Mouse (Mus musculus): ENCODE results near the gene B9d1. TPM values are rescaled to one million over a fixed set of nuclear protein-coding genes. Genes with fewer than 3 reads are reported as not detected.
A peak's percentile ranks its signal among the peaks of the same experiment; 100 is the strongest.

B9d1 gene
- polyA plus RNA-seq, 1 experiment from 2014 or later = 13.3 TPM

- Histone ChIP-seq H3K4me2 (peak overlapping the region; percentile 49), H3K27me3 (ENCODE audit: control insufficient read depth, insufficient read depth, low read length) (no peaks in the 10 kb centered on the region), H3K9me3 (replicated peaks; ENCODE audit: control insufficient read depth, low read length) (no peaks in the 10 kb centered on the region), H3K9ac (ENCODE audit: low read depth, low read length) (no peak overlapping the region), H3K4me1 (ENCODE audit: control insufficient read depth, insufficient read depth, low read length) (peaks cover 20% of the 10 kb centered on the region), H3K4me3 (ENCODE audit: low read depth, low read length) (peak overlapping the region; percentile 33; the same call in 1 of the 2 replicates), H3K27ac (ENCODE audit: low read depth, low read length) (no peak overlapping the region), H3K36me3 (ENCODE audit: control insufficient read depth, insufficient read depth, low read length) (peaks cover 28% of the 10 kb centered on the region)
- WGBS (ENCODE audit: insufficient replicate concordance) = 88% methylated on average over 14 of the region's 14 CpGs
- ATAC-seq (replicated peaks; ENCODE audit: insufficient number of reproducible peaks, low FRiP score, low TSS enrichment) = no peak
Measured at GRCm38 (mm10) chr11:61486458-61487219, 18.3 kb upstream of the B9d1 start.

GRCm38 (mm10) chr11:61487401-61487800 lies 17.5 kb upstream of the B9d1 start:
- H3K4me3 ChIP-seq (ENCODE audit: low read depth, low read length) = no peak overlapping the region
- WGBS (ENCODE audit: insufficient replicate concordance) = 73% methylated on average over 2 of the region's 2 CpGs
- H3K9ac ChIP-seq (ENCODE audit: low read depth, low read length) = no peak overlapping the region
- H3K9me3 ChIP-seq (replicated peaks; ENCODE audit: control insufficient read depth, low read length) = no peaks in the 10 kb centered on the region
- no peaks in the 10 kb centered on the region for H3K27me3 ChIP-seq (ENCODE audit: control insufficient read depth, insufficient read depth, low read length)
- peaks cover 20% of the 10 kb centered on the region for H3K4me1 ChIP-seq (ENCODE audit: control insufficient read depth, insufficient read depth, low read length)
- peaks cover 33% of the 10 kb centered on the region for H3K36me3 ChIP-seq (ENCODE audit: control insufficient read depth, insufficient read depth, low read length)
- no peak overlapping the region for H3K27ac ChIP-seq (ENCODE audit: low read depth, low read length)
- no peak for ATAC-seq (replicated peaks; ENCODE audit: insufficient number of reproducible peaks, low FRiP score, low TSS enrichment)
- no peak overlapping the region for H3K4me2 ChIP-seq

GRCm38 (mm10) chr11:61487936-61488335 lies 17.0 kb upstream of the B9d1 start:
- no peaks in the 10 kb centered on the region for H3K9me3 ChIP-seq (replicated peaks; ENCODE audit: control insufficient read depth, low read length)
- 86% methylated on average over 7 of the region's 7 CpGs for WGBS (ENCODE audit: insufficient replicate concordance)
- no peak overlapping the region for H3K27ac ChIP-seq (ENCODE audit: low read depth, low read length)
- peaks cover 24% of the 10 kb centered on the region for H3K4me1 ChIP-seq (ENCODE audit: control insufficient read depth, insufficient read depth, low read length)
- H3K9ac ChIP-seq (ENCODE audit: low read depth, low read length) = no peak overlapping the region
- peaks cover 36% of the 10 kb centered on the region for H3K36me3 ChIP-seq (ENCODE audit: control insufficient read depth, insufficient read depth, low read length)
- H3K27me3 ChIP-seq (ENCODE audit: control insufficient read depth, insufficient read depth, low read length) = no peaks in the 10 kb centered on the region
- H3K4me3 ChIP-seq (ENCODE audit: low read depth, low read length) = no peak overlapping the region
- no peak overlapping the region for H3K4me2 ChIP-seq
- no peak for ATAC-seq (replicated peaks; ENCODE audit: insufficient number of reproducible peaks, low FRiP score, low TSS enrichment)

- no peak overlapping the region for H3K4me2 ChIP-seq
- H3K27ac ChIP-seq (ENCODE audit: low read depth, low read length) = no peak overlapping the region
- no peak overlapping the region for H3K4me3 ChIP-seq (ENCODE audit: low read depth, low read length)
- no peaks in the 10 kb centered on the region for H3K9me3 ChIP-seq (replicated peaks; ENCODE audit: control insufficient read depth, low read length)
- WGBS (ENCODE audit: insufficient replicate concordance) = 79% methylated on average over 2 of the region's 2 CpGs
- peaks cover 36% of the 10 kb centered on the region for H3K36me3 ChIP-seq (ENCODE audit: control insufficient read depth, insufficient read depth, low read length)
- H3K4me1 ChIP-seq (ENCODE audit: control insufficient read depth, insufficient read depth, low read length) = peaks cover 28% of the 10 kb centered on the region
- no peak for ATAC-seq (replicated peaks; ENCODE audit: insufficient number of reproducible peaks, low FRiP score, low TSS enrichment)
- H3K9ac ChIP-seq (ENCODE audit: low read depth, low read length) = no peak overlapping the region
- H3K27me3 ChIP-seq (ENCODE audit: control insufficient read depth, insufficient read depth, low read length) = no peaks in the 10 kb centered on the region
Measured at GRCm38 (mm10) chr11:61489085-61489484, 15.9 kb upstream of the B9d1 start.

- Histone ChIP-seq H3K27me3 (ENCODE audit: control insufficient read depth, insufficient read depth, low read length) (no peaks in the 10 kb centered on the region), H3K4me3 (ENCODE audit: low read depth, low read length) (no peak overlapping the region), H3K4me2 (no peak overlapping the region), H3K27ac (ENCODE audit: low read depth, low read length) (no peak overlapping the region), H3K9ac (ENCODE audit: low read depth, low read length) (no peak overlapping the region), H3K4me1 (ENCODE audit: control insufficient read depth, insufficient read depth, low read length) (peaks cover 21% of the 10 kb centered on the region), H3K36me3 (ENCODE audit: control insufficient read depth, insufficient read depth, low read length) (peaks cover 36% of the 10 kb centered on the region), H3K9me3 (replicated peaks; ENCODE audit: control insufficient read depth, low read length) (no peaks in the 10 kb centered on the region)
- 84% methylated on average over 8 of the region's 8 CpGs for WGBS (ENCODE audit: insufficient replicate concordance)
- ATAC-seq (replicated peaks; ENCODE audit: insufficient number of reproducible peaks, low FRiP score, low TSS enrichment) = no peak
Measured at GRCm38 (mm10) chr11:61489874-61490273, 15.1 kb upstream of the B9d1 start.

GRCm38 (mm10) chr11:61490944-61491520 lies 13.9 kb upstream of the B9d1 start:
- H3K27ac ChIP-seq (ENCODE audit: low read depth, low read length) = no peak overlapping the region
- H3K4me2 ChIP-seq = no peak overlapping the region
- H3K27me3 ChIP-seq (ENCODE audit: control insufficient read depth, insufficient read depth, low read length) = no peaks in the 10 kb centered on the region
- H3K9me3 ChIP-seq (replicated peaks; ENCODE audit: control insufficient read depth, low read length) = no peaks in the 10 kb centered on the region
- H3K9ac ChIP-seq (ENCODE audit: low read depth, low read length) = no peak overlapping the region
- 90% methylated on average over 22 of the region's 22 CpGs for WGBS (ENCODE audit: insufficient replicate concordance)
- peaks cover 12% of the 10 kb centered on the region for H3K4me1 ChIP-seq (ENCODE audit: control insufficient read depth, insufficient read depth, low read length)
- no peak overlapping the region for H3K4me3 ChIP-seq (ENCODE audit: low read depth, low read length)
- ATAC-seq (replicated peaks; ENCODE audit: insufficient number of reproducible peaks, low FRiP score, low TSS enrichment) = no peak
- H3K36me3 ChIP-seq (ENCODE audit: control insufficient read depth, insufficient read depth, low read length) = peaks cover 36% of the 10 kb centered on the region

- H3K4me1 ChIP-seq (ENCODE audit: control insufficient read depth, insufficient read depth, low read length) = peaks cover 9% of the 10 kb centered on the region
- no peaks in the 10 kb centered on the region for H3K27me3 ChIP-seq (ENCODE audit: control insufficient read depth, insufficient read depth, low read length)
- H3K9me3 ChIP-seq (replicated peaks; ENCODE audit: control insufficient read depth, low read length) = no peaks in the 10 kb centered on the region
- peak overlapping the region; percentile 94 for H3K4me3 ChIP-seq (ENCODE audit: low read depth, low read length)
- no peak for ATAC-seq (replicated peaks; ENCODE audit: insufficient number of reproducible peaks, low FRiP score, low TSS enrichment)
- peak overlapping the region; percentile 95 for H3K4me2 ChIP-seq
- H3K36me3 ChIP-seq (ENCODE audit: control insufficient read depth, insufficient read depth, low read length) = peaks cover 36% of the 10 kb centered on the region
- 60% methylated on average over 12 of the region's 12 CpGs for WGBS (ENCODE audit: insufficient replicate concordance)
- H3K27ac ChIP-seq (ENCODE audit: low read depth, low read length) = no peak overlapping the region
- peak overlapping the region; percentile 88 for H3K9ac ChIP-seq (ENCODE audit: low read depth, low read length)
Measured at GRCm38 (mm10) chr11:61492749-61493401, 12.1 kb upstream of the B9d1 start.

- H3K36me3 ChIP-seq (ENCODE audit: control insufficient read depth, insufficient read depth, low read length) = peaks cover 32% of the 10 kb centered on the region
- H3K9ac ChIP-seq (ENCODE audit: low read depth, low read length) = peak overlapping the region; percentile 88
- peak overlapping the region; percentile 94 for H3K4me3 ChIP-seq (ENCODE audit: low read depth, low read length)
- peak; percentile 62 for ATAC-seq (replicated peaks; ENCODE audit: insufficient number of reproducible peaks, low FRiP score, low TSS enrichment)
- under 1% methylated on average over 47 of the region's 50 CpGs for WGBS (ENCODE audit: insufficient replicate concordance)
- no peaks in the 10 kb centered on the region for H3K9me3 ChIP-seq (replicated peaks; ENCODE audit: control insufficient read depth, low read length)
- H3K4me1 ChIP-seq (ENCODE audit: control insufficient read depth, insufficient read depth, low read length) = peaks cover 9% of the 10 kb centered on the region
- peak overlapping the region; percentile 73; the same call in 1 of the 2 replicates for H3K27ac ChIP-seq (ENCODE audit: low read depth, low read length)
- H3K27me3 ChIP-seq (ENCODE audit: control insufficient read depth, insufficient read depth, low read length) = no peaks in the 10 kb centered on the region
- peak overlapping the region; percentile 95 for H3K4me2 ChIP-seq
Measured at GRCm38 (mm10) chr11:61493525-61494128, 11.3 kb upstream of the B9d1 start.

Measured in heart, embryonic 11.5 days (tissue).